Mouse (Mus musculus) CH12F3 (cell line): ENCODE data around the gene Atp2c2.

ENCODE experiments used
- in situ Hi-C: fragments of 300-500 bp; cut with MboI; formaldehyde crosslinking; loops from 2 replicates; pipeline ENCODE4 v1.14.3; 2020; ENCODE audit warnings: low sequenced_read_pairs

The Atp2c2 gene

DNA sequence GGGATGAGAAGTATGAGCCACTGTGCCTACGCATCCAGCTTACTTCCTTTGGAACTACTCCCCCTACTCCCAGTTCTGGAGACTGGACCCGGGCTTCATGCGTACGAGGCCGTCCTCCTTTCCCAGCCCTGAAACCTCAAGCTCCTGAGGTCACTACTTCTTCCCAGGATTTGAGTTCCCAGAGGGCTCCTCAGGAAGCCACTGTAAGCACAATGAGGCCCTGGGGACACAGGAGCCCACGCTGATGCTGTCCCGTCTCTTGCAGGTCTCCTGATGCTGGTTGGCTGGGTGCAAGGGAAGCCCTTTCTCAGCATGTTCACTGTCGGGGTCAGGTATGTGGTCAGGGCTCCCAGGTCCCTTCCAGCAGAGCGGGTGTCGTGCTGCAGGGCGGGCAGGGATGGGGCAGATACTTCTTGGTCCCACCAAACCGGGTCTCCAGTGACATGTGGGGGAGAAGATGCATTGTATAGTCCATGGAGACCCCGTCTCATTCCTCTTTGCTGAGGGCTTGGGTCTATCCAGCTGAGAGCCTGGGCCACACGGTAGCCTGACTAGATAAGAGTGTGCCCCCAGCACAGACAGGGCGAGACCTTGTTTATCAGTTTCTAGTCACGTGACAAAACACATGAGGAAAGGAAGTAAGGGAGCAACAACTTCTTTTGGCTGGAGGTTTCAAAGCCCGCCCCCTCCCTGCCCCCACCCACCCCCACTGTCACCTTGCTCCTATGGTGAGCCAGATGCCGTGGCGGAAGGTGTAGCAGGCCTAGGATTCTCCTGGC is 38.5 kb downstream of the Atp2c2 start:
- in situ Hi-C loops = no loop called here

DNA sequence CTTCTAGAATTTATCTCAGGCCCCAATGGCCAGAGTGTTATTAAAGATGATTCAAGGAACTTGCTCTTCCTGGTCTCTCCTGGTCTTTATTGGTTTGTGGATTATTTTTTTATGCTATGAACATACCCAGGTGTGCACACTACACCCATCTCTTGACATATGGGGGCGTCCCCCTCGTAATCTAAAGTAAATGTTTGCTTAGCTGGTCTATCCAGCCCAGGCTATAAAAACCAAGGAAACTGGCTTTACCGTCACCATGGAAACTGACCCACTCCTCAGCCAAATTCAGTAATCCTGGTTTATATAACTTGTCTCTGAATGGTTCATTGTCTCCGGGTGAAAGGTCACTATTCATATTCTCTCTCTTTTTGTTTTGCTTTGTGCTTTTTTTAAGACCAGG is 40.8 kb downstream of the Atp2c2 start:
- in situ Hi-C loops = no loop called here

DNA sequence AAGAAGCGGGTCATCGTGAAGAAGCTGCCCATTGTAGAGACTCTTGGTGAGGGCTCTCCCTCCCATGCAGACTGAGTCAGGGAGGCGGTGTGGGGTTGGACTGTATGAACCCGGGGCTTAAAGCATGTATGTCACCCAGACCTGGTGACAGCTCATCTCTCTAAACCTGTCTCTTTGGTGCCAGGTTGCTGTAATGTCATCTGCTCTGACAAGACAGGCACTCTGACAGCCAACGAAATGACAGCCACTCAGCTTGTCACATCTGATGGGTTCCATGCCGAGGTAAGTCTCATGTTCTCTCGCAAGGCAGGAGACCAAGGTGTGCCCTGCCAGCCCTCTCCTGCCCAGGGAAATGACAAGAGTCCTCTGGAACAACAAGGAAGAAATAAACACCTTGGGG is 42.6 kb downstream of the Atp2c2 start:
- in situ Hi-C loops = no loop called here

DNA sequence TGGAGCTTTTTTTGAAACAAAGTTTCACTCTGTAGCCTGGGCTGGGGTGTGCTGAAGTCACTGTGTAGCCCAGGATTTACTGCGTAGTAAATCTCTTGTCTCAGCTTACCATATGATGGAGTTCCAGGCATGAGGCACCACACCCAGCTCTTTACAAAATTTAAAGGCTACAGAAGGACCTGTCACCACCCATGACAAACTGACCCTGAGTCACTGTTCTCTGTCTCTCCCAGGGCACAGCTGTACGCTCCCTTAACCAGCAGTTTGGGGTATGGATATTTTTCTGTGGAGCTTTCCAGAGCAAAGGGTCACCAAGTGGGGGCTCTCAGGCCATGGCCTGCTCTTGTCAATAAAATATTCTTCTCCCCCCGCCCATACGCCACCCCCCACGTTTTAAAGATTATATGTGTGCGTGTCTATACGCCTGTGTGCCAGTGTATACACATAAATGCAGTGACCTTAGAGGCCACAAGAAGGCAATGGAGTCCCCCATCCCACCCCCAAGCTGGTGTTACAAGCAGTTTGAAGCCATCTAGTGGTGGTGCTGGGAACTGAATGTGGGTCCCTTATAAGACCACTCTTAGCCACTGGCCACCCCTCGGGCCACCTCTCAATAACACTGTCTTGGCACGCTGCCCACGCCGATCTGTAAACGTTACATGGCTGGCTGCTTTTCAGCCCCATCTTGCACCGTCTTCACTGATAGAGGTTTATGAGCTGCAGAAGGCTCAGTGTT is 43.6 kb downstream of the Atp2c2 start:
- in situ Hi-C loops = no loop called here

DNA sequence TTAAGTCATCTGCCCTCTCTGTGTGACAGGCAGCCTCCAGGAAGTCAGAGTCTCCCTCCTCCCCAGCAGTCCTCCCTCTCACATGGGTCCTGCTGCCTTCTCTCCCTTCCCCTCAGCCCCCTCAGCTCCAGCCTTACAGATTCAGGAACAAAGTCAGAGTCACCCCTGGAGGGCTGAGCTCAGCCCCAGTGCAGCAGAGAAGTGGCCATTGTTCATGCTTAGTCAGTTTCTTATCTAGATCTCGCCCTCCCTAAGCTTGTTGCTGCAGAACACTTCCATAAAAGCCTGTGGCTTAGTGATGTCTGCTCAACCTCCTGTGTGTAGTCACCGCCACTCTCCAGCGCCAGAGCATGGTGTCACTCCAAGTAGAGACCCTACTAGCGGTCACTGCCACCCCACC is 44.8 kb downstream of the Atp2c2 start:
- in situ Hi-C loops = no loop called here

DNA sequence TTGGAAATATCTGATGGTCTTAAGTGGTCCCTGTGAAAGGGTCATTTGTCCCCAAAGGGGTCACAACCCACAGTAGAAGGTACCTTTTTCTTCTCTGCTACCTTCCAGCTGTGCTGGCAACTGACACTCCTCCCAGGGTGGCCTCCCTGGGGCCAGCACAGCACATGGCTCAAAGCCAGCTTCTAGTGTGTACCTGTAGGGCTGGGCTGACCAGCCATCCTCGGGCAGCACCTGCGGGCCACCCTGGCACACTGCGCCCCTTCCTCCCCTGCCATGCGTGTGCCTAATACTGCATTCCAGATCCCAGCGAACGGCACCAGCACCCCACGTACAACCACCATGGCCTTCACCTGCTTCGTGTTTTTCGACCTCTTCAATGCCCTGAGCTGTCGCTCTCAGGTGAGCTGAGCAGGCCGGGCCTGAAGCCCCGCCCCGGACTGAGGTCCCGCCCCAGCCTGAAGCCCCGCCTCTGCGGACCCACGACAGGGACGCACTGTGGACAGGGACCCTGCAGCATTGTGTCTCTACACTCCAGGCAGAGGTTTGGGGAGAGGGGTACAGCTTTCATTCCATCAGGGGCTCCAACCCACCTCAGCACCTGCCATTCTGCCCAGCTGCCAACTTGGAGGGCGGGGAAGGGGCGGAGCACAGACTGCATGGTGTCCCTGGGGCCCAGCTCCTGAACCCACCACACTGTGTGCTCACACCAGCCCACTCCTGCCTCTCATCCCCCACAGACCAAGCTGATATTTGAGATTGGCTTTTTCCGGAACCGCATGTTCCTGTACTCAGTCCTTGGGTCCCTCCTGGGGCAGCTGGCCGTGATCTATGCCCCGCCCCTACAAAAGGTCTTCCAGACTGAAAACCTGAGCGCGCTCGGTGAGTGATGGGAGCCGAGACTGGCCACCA is 55.7 kb downstream of the Atp2c2 start:
- in situ Hi-C loops = no loop called here

DNA sequence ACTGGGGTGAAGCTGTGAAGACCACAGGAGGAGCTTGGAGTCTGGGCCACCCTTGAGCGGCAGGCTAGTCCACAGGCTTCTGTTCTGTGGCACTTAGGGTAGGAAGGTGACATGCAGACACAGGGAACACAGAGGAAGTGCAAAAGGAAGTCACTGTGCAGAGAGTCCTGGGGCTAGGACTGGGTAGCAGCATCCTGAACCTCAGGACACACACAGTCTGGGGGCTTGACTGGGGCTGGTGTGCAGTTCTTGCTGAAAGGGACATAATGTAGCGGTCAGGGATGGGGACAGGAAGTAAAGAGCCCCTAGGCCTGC is 56.3 kb downstream of the Atp2c2 start:
- in situ Hi-C loops = no loop called here

DNA sequence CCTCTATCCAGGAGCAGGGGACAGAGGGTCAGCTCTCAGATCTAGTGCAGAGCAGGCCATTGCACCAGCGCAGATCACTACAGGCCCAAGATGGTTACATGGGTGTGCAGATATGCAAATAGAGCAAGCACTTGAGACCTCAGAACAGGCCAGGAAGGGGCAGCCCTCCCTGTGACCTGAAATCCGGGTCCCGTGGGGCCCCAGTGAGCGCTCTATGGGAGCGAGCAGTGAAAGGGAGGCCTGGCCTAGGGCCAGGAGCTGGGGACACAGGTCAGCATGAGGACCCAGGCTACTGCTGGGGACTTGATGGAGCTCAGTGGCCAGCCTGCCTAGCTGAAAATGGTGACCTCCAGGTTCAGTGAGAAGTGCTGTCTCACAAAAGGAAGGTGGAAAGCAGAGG is 56.7 kb downstream of the Atp2c2 start:
- in situ Hi-C loops = no loop called here

DNA sequence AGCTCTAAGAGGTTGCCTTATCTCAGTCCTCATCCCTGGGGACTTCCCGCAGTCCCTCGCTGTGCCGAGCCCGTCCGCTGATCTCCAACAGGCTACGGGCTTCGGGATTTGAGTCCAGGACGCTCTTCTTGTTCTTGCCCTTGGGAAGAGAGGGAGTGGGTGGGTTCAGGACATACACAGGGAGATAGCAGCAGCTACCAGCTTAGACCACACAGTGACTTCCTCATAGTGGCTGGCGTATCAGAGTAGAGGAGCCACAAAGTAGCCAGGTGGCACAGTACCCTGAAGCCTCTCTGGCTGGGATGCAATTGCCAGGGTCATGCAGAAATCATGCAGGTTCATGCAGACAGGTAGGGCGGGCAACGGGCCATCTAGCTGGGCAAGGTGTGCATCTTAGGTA is 61.9 kb downstream of the Atp2c2 start:
- in situ Hi-C loops = no loop called here

DNA sequence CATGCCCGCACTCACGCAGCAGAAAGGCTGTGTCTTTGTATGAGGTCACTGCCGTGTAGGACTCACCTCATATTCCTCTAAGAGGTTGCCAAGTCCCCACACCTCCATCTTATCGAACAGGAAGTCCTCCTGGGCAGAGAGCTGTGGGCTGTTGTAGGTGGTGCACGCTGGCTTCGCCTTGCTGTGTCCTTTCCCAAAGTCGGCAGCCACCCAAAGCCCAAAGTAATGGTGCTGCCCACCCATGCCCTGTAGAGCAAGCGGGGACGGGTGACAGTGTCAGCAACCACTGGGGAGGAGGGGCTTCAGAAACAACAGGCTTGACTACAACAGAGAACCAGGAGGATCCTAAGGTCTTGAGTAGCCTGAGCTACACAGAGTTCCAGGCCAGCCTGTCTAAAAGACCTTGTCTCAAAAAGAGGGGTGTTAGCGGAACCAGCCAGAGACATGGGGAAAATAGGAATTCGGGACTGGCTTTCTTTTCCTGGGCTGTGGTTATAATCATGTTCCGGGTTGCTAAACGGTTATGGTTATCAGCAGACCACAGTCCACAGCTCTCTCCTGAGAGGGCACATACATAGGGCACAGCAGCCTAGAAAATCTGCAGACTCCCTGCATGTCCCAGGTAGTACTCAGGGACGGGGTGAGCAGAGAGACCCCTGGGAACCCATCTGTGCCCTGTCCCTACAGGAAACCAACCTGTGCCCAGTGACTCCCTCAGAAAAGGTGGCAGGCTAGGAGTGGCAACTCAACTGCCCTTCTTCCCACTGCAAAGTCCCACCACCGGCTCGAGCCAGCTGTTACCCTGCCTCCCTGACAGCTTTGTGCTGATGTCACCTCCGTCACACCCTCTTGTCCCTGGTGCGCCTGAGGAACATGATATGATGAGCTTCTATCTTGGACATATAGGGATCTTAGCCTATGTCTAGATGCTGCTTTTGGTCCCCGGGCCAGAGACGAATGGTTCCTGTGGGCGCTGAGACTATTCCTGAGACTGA is 62.7 kb downstream of the Atp2c2 start:
- in situ Hi-C loops = no loop called here

DNA sequence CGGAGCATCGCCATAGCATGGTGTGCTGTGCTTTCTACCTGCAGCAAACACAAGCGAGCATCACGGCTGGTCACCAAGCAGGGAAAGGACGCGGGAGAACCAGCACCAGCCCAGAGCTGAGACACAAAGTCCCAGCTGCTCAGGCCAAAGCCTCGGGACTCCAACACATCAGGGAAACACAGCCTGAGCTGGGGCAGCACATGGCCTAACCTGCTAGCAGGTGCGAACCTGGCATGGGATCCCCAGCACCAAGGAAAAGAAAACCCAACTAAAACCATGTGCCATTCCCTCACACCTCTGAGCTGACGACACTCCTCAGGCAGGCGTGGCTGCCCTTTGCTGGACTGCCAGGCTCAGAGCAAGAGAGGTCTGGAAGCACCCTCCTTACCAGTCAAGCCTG is 65.5 kb downstream of the Atp2c2 start:
- in situ Hi-C loops = no loop called here

DNA sequence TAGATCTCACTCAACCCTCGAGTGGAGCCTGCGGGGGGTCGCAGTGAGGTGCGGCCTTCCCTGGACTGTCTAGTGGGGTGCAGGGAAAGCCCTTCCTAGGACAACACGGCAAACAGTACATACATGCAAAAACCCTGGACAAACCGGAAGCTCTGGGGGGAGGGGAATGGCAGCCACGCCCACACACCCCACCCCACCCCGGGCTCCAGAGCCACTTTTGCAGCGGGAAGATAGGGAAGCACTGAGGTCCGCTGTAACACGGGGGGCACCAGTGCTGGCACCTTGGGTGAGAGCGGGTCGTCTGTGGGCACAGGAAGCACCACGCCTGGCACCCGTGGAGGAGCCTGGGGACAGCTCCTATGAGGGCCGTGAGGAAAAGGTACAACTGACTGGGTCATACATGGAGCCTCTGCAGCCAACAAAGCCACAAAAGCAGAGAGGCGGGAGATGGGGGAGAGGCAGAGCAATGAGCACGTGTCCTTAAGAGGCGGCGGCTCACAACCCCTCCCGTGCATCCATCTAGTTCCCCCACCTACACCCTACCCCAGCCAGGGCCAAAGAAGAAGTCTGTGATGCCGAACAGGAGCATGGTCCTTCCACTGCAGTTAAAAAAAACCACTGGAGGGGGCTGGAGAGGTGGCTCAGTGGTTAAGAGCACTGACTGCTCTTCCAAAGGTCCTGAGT is 66.1 kb downstream of the Atp2c2 start:
- in situ Hi-C loops = no loop called here

DNA sequence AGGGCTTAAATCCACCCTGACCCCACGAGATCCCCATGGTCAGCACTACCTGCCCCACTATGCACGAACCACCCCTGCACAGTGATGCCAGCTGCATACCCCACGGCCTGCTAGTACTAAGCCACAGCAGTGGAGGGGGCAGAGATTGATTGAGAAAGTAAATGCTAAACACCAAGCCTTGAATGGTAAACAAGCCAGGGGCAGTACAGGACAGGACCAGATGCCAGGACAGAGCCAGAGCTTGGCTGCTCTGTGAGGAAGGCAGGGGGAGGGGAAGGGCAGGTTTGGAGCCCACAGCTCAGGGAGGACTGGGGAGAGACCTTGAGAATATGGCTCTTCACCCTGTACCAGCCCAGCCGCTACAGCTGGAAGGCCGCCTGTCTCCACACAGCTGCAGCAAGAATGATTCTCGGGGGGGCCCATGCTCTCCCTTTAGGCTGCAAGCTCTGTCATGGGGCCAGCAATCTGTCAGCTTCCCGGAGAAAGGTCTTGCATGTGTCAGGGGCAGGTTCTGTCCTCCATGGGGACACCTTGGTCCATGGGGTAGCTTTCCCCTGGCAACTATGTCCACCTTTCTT is 76.9 kb downstream of the Atp2c2 start:
- in situ Hi-C loops = no loop called here

DNA sequence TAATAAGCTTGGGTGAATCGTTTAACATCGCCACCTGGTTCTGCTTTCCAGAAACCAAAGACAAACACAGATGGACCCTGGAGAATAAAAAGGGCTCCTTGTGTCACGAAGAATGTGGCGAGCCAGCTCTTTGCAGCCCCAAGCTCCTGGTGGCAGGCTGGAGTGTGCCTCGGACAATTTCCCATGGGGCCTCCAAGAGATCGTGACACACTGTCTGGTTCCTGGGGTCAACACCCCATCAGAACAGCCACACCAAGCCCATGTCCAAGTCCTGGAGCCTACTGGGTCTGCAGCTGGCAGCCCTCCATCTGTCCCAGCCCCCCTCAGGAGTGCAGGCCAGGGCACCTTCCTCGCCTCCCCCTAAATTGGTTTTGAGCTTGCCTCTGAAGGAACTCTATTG is 78.0 kb downstream of the Atp2c2 start:
- in situ Hi-C loops = no loop called here

DNA sequence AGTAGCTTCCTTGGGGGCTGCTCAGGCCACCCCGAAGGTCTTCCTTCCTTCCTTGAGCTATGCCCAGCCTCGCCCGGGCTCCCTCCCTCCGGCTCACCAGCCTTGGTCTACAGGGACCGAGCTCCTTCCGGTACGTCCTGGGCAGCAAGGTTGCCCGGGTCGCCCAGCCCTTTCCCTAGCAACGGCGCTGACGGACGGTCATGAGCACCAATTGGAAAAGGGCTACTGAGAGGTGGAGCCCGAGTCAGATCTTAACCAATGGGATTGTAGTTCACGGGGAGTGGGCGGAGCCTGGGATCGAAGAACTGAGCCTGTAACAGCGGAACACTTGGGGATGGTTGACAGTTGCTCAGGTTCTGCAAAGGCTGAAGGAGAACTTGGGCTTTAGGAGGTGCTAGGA is 78.5 kb downstream of the Atp2c2 start, which contains the start of gene Tldc1:
TSS of gene Tldc1 (minus strand) at position 154 of the 400 bp plus-strand sequence.
- in situ Hi-C loops = no loop called here

DNA sequence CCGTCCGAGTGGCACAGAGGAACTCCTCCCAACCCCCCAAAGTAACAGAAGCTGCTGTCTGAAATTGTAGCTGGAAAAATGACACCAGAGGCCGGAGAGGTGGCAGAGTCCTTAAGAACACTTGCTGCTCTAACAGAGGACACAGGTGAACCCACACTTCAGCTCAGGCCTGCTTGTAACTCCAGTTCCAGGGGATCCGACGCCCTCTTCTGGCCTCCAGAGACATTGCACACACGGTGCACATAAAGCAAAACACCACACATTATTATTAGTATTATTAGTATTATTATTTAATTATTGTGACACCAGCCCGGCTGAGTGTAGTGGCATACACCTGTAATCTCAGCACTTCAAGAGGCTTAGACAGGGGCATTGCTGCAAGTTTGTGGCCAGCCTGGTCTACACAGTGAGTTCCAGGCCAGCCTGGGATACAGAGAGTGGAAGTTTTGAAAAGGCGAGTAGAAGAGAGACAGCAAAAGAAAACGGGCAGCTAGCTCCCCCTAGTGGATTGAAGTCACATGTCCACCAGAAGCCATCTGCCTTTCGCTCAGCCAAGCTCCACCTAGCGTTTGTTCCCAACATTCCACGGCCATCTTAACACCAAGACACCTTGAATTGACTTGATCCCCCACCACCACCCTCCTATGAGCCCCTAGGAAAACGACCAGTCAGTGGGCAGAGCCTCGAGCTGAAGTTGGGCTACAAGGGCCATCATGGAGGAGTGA is 79.4 kb downstream of the Atp2c2 start:
- in situ Hi-C loops = no loop called here

DNA sequence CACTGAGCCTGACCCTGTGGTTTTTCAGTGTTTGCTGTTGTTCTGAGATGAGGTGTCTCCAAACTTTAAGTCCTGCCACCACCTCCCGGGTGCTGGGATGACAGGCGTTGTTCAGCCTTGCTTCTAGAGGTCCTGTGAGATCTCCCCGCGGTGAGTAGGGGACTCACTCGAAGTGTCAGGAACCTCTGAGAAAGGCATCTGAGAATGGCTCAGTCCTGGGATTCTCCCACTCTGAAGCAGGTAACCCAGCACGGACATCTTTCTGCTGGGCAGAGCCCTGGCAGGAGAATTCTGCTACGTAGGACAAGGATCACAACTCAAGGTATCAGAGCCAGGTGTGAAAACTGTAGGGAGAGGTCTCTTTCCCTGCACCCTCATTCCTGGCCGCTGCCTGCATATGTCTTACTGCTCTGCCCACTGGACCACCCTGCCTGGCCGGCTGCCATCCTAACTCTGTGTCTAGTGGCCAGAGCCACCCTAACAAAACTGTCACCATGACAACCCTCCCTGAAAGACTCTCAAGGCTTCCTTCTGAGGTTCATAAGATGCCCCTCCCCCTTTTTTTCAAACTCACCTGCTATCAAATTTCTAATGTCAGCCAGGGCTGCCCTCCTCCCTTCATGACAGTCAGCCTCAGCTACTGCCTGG is 80.7 kb downstream of the Atp2c2 start:
- in situ Hi-C loops = loop anchor here (10.0 kb wide), 1 partner anchor 64 kb away; the partner anchor contains the start of gene Cotl1
